Mouse (Mus musculus) layer of hippocampus, postnatal 36 days (tissue): ENCODE measurements around the gene Olfr503. TPM values are rescaled to one million over a fixed set of nuclear protein-coding genes. Genes with fewer than 3 reads are reported as not detected.
"Not testable (repeated sequence)": the region's sequence is repeated elsewhere in the genome, so short reads cannot be mapped to it uniquely, and the experiment has no call there.

Experiments
- DNase-seq, 2 experiments: peaks; one replicate each; pipeline ENCODE4 v3.0.0; 2022
- total RNA-seq, 2 experiments: library from RNA; stranded (reverse); gene quantifications; 2 replicates each; pipeline ENCODE4 v1.2.3; 2021

Gene Olfr503
- not detected for total RNA-seq

- DNase-seq = not testable (repeated sequence)
These were observed at the start of gene Olfr503 for GRCm38 (mm10) chr7:108544227-108544626. Olfr503 (plus strand) TSS chr7:108544527.

GRCm38 (mm10) chr7:108524965-108525364 lies 19.4 kb upstream of the Olfr503 start, which contains the start of gene Olfr502:
Olfr502 (minus strand) TSS chr7:108525065.
- DNase-seq = no peak

DNA sequence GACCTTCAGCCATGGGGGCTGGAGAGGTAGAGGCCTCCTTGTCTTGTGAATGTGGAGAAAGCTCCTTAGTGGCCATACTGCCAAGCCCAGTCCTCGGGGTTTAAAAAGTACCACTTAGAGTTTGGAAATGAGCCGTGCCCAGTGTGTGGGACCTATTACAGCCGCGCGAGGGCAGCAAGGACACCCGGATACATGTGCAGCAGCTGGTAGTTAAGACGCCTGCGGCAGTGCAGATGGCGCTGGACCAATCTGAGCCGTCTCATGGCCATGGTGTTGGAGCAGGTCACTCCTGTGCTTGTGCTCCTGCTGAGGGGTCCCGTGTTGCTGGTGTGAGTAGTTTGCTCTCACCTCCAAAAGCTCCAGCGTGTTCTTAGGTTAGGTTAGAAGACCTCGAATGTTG lies 1.9 kb upstream of the Olfr503 start:
- no peak for DNase-seq

- DNase-seq = no peak
These were observed 21.4 kb downstream of the Olfr503 start, which contains the start of gene Olfr504 for GRCm38 (mm10) chr7:108565693-108566092. Olfr504 (minus strand) TSS chr7:108565793.

DNA sequence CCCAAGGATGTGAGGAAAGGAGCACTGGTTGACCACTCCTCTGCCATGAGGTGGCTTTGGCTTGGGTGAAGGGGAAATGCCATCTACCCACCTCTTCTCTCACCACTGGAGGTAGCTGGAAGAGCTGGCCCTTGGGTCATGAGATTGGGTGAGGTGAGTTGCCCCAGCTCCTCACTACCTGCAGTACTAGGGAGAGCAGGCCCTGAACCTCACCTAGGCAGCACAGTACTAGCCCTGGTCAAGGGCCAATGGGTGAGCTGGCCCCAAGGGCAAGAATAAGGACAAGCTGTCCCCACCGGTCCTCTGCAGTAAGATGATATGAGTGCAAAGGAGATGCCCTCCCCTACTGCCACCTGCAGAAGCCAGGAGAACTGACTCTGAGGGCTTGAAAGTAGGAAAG lies 45.5 kb downstream of the Olfr503 start:
- DNase-seq = no peak

Other genes with a start within 250 kb of the Olfr503 start
- gene Olfr491, start 231.1 kb upstream of the Olfr503 start, total RNA-seq = not detected
- gene Olfr492, start 220.9 kb upstream of the Olfr503 start, total RNA-seq = not detected
- not detected for gene Olfr493, start 197.5 kb upstream of the Olfr503 start, total RNA-seq
- not detected for gene Olfr494, start 179.2 kb upstream of the Olfr503 start, total RNA-seq
- gene Olfr495, start 151.4 kb upstream of the Olfr503 start, total RNA-seq = not detected
- not detected for gene Olfr497, start 124.1 kb upstream of the Olfr503 start, total RNA-seq
- gene Olfr498, start 79.2 kb upstream of the Olfr503 start, total RNA-seq = not detected
- not detected for gene Olfr502, start 19.5 kb upstream of the Olfr503 start, total RNA-seq
- gene Olfr504, start 21.3 kb downstream of the Olfr503 start, total RNA-seq = not detected
- gene Olfr506, start 66.3 kb downstream of the Olfr503 start, total RNA-seq = not detected
- not detected for gene Olfr507, start 77.3 kb downstream of the Olfr503 start, total RNA-seq
- gene Olfr508, start 85.5 kb downstream of the Olfr503 start, total RNA-seq = not detected
- gene Olfr509, start 107.4 kb downstream of the Olfr503 start, total RNA-seq = under 1 TPM in 1 of 2 experiments, not detected in 1; 0.10 TPM
- not detected for gene Olfr510, start 121.9 kb downstream of the Olfr503 start, total RNA-seq
- not detected for gene Olfr512, start 168.8 kb downstream of the Olfr503 start, total RNA-seq
- not detected for gene Olfr513, start 206.4 kb downstream of the Olfr503 start, total RNA-seq